Mouse (Mus musculus): ENCODE measurements around the gene Arhgap23. TPM values are rescaled to one million over a fixed set of nuclear protein-coding genes. Genes with fewer than 3 reads are reported as not detected.

Arhgap23 gene
- total and polyA plus RNA-seq, 2 experiments from 2014 or later, result 9.6 to 80.2 TPM

- Histone ChIP-seq H3K4me1 (ENCODE audit: insufficient read depth, low read length) (0 out of 2 replicates have a peak, but pooled peaks cover 6% of the 10 kb centered on the region), H3K9me3 (ENCODE audit: low read length) (no peaks in the 10 kb centered on the region), H3K27ac (ENCODE audit: low read depth, low read length) (0 out of 2 replicates have a peak overlapping the region, but pooled peaks have one; percentile 38), H3K9ac (replicated peaks; ENCODE audit: low read length, poor library complexity, severe bottlenecking) (no peak overlapping the region), H3K4me2 (ENCODE audit: low read depth, low read length, poor library complexity, severe bottlenecking) (peak overlapping the region; percentile 40), H3K4me3 (ENCODE audit: low read depth, low read length) (no peak overlapping the region), H3K27me3 (ENCODE audit: insufficient read depth, low read length) (no peaks in the 10 kb centered on the region; the same call in 1 of the 2 replicates), H3K36me3 (ENCODE audit: insufficient read depth, low read length) (no peaks in the 10 kb centered on the region; the same call in 1 of the 2 replicates)
- 6% methylated on average over 15 of the region's 15 CpGs for WGBS
- TF ChIP-seq CTCF (IDR thresholded peaks at IDR 0.05), result peak; percentile 47
- ATAC-seq (ENCODE audit: low FRiP score) (peak; percentile 47; the same call in 1 of the 2 replicates), DNase-seq (ENCODE audit: low spot score) (no peak)
Observed at GRCm38 (mm10) chr11:97434704-97435454, 19.5 kb downstream of the Arhgap23 start.

GRCm38 (mm10) chr11:97435808-97436491 lies 20.6 kb downstream of the Arhgap23 start:
- Histone ChIP-seq H3K27ac (ENCODE audit: low read depth, low read length) (peak overlapping the region; percentile 47; the same call in 1 of the 2 replicates), H3K9me3 (ENCODE audit: low read length) (no peaks in the 10 kb centered on the region), H3K4me2 (ENCODE audit: low read depth, low read length, poor library complexity, severe bottlenecking) (no peak overlapping the region), H3K27me3 (ENCODE audit: insufficient read depth, low read length) (no peaks in the 10 kb centered on the region; the same call in 1 of the 2 replicates), H3K4me1 (ENCODE audit: insufficient read depth, low read length) (0 out of 2 replicates have a peak, but pooled peaks cover 6% of the 10 kb centered on the region), H3K9ac (replicated peaks; ENCODE audit: low read length, poor library complexity, severe bottlenecking) (no peak overlapping the region), H3K36me3 (ENCODE audit: insufficient read depth, low read length) (no peaks in the 10 kb centered on the region; the same call in 1 of the 2 replicates), H3K4me3 (ENCODE audit: low read depth, low read length) (no peak overlapping the region)
- ATAC-seq (ENCODE audit: low FRiP score) (no peak), DNase-seq (ENCODE audit: low spot score) (no peak)
- TF ChIP-seq CTCF (IDR thresholded peaks at IDR 0.05), result no peak
- WGBS, result 73% methylated on average over 13 of the region's 13 CpGs

- ATAC-seq (ENCODE audit: low FRiP score) (no peak), DNase-seq (ENCODE audit: low spot score) (no peak)
- Histone ChIP-seq H3K36me3 (ENCODE audit: insufficient read depth, low read length) (no peaks in the 10 kb centered on the region; the same call in 1 of the 2 replicates), H3K4me1 (ENCODE audit: insufficient read depth, low read length) (0 out of 2 replicates have a peak, but pooled peaks cover 6% of the 10 kb centered on the region), H3K9me3 (ENCODE audit: low read length) (no peaks in the 10 kb centered on the region), H3K27me3 (ENCODE audit: insufficient read depth, low read length) (no peaks in the 10 kb centered on the region; the same call in 1 of the 2 replicates), H3K27ac (ENCODE audit: low read depth, low read length) (no peak overlapping the region), H3K4me3 (ENCODE audit: low read depth, low read length) (no peak overlapping the region), H3K9ac (replicated peaks; ENCODE audit: low read length, poor library complexity, severe bottlenecking) (no peak overlapping the region), H3K4me2 (ENCODE audit: low read depth, low read length, poor library complexity, severe bottlenecking) (no peak overlapping the region)
- no peak for TF ChIP-seq CTCF (IDR thresholded peaks at IDR 0.05)
- 26% methylated on average over 5 of the region's 5 CpGs for WGBS
Observed at GRCm38 (mm10) chr11:97437745-97438144, 22.4 kb downstream of the Arhgap23 start.

- DNase-seq (ENCODE audit: low spot score), result no peak
- WGBS, result 69% methylated on average over 9 of the region's 9 CpGs
- Histone ChIP-seq H3K4me3 (ENCODE audit: low read depth, low read length) (no peak overlapping the region), H3K4me1 (ENCODE audit: insufficient read depth, low read length) (0 out of 2 replicates have a peak, but pooled peaks cover 6% of the 10 kb centered on the region), H3K4me2 (ENCODE audit: low read depth, low read length, poor library complexity, severe bottlenecking) (no peak overlapping the region), H3K27ac (ENCODE audit: low read depth, low read length) (no peak overlapping the region), H3K27me3 (ENCODE audit: insufficient read depth, low read length) (no peaks in the 10 kb centered on the region; the same call in 1 of the 2 replicates), H3K9me3 (ENCODE audit: low read length) (no peaks in the 10 kb centered on the region), H3K9ac (replicated peaks; ENCODE audit: low read length, poor library complexity, severe bottlenecking) (no peak overlapping the region), H3K36me3 (ENCODE audit: insufficient read depth, low read length) (no peaks in the 10 kb centered on the region; the same call in 1 of the 2 replicates)
- no peak for ATAC-seq (ENCODE audit: low FRiP score)
- no peak for TF ChIP-seq CTCF (IDR thresholded peaks at IDR 0.05)
Observed at GRCm38 (mm10) chr11:97438868-97439267, 23.5 kb downstream of the Arhgap23 start.

- Histone ChIP-seq H3K9ac (replicated peaks; ENCODE audit: low read length, poor library complexity, severe bottlenecking) (peak overlapping the region; percentile 48), H3K4me2 (ENCODE audit: low read depth, low read length, poor library complexity, severe bottlenecking) (peak overlapping the region; percentile 46), H3K27me3 (ENCODE audit: insufficient read depth, low read length) (no peaks in the 10 kb centered on the region; the same call in 1 of the 2 replicates), H3K9me3 (ENCODE audit: low read length) (no peaks in the 10 kb centered on the region), H3K4me1 (ENCODE audit: insufficient read depth, low read length) (0 out of 2 replicates have a peak, but pooled peaks cover 2% of the 10 kb centered on the region), H3K27ac (ENCODE audit: low read depth, low read length) (no peak overlapping the region), H3K4me3 (ENCODE audit: low read depth, low read length) (peak overlapping the region; percentile 35), H3K36me3 (ENCODE audit: insufficient read depth, low read length) (peaks cover 9% of the 10 kb centered on the region)
- peak; percentile 29; the same call in 1 of the 2 replicates for ATAC-seq (ENCODE audit: low FRiP score)
- WGBS, result 9% methylated on average over 17 of the region's 37 CpGs
- TF ChIP-seq CTCF (IDR thresholded peaks at IDR 0.05), result no peak
- no peak for DNase-seq (ENCODE audit: low spot score)
Observed at GRCm38 (mm10) chr11:97439935-97440334, 24.6 kb downstream of the Arhgap23 start.
